ENCODE assay signal across 15 mouse cellular contexts in genomic region chr10:101827944-101828343, GRCm38 (mm10).
"Had no signal": no experiment of that assay in that cellular context is flagged by ENCODE, and none has a peak within 500 bp of the region (broad histone marks: within the 10 kb centered on the region; RNA-seq: fewer than 3 reads in every experiment).

No protein-coding gene starts in this region.

- H3K9ac ChIP-seq: limb, embryonic 12.5 days; liver, embryonic 13.5 days; liver, postnatal 0 days; lung, embryonic 15.5 days; neural tube, embryonic 12.5 days had no signal

- H3K36me3 ChIP-seq: limb, embryonic 12.5 days; liver, embryonic 13.5 days; lung, embryonic 15.5 days; neural tube, embryonic 12.5 days had no signal

- H3K4me3 ChIP-seq: layer of hippocampus, adult 2 months; limb, embryonic 12.5 days; liver, embryonic 13.5 days; lung, embryonic 15.5 days; megakaryocyte, embryonic 14.5 days; neural tube, embryonic 12.5 days had no signal

- ATAC-seq: liver, postnatal 0 days had no signal

- DNase-seq: kidney, adult 18-20 months; kidney, postnatal 10 days; kidney, postnatal 4 days; liver; liver, embryonic 13.5 days; liver, postnatal 0 days; lung, postnatal 14 days; right cerebral cortex, postnatal 14 days; thymus, postnatal 4 days had no signal

- H3K9me3 ChIP-seq: limb, embryonic 12.5 days; liver, embryonic 13.5 days; lung, embryonic 15.5 days; megakaryocyte, embryonic 14.5 days; neural tube, embryonic 12.5 days had no signal

- H3K4me1 ChIP-seq: limb, embryonic 12.5 days; liver, embryonic 13.5 days; lung, embryonic 15.5 days; megakaryocyte, embryonic 14.5 days; neural tube, embryonic 12.5 days had no signal

- H3K27me3 ChIP-seq: limb, embryonic 12.5 days; liver, embryonic 13.5 days; lung, embryonic 15.5 days; megakaryocyte, embryonic 14.5 days; neural tube, embryonic 12.5 days had no signal

- H3K27ac ChIP-seq: layer of hippocampus, adult 2 months; limb, embryonic 12.5 days; liver, embryonic 13.5 days; lung, embryonic 15.5 days; macrophage; neural tube, embryonic 12.5 days had no signal

- H3K4me2 ChIP-seq: limb, embryonic 12.5 days; liver, embryonic 13.5 days; lung, embryonic 15.5 days; neural tube, embryonic 12.5 days had no signal
